Mouse (Mus musculus) G1E (cell line): ENCODE measurements around the gene Calhm2.

Experiments
- CTCF ChIP-seq: IDR thresholded peaks from 2 replicates; pipeline ENCODE4 v1.5.1; 2012; ENCODE audit warnings: low read depth, low read length, inconsistent platforms, mixed read lengths
- GATA1 ChIP-seq: IDR thresholded peaks from 2 replicates; pipeline ENCODE4 v1.6.1; 2012; ENCODE audit warnings: borderline replicate concordance, low read length, inconsistent platforms, mixed read lengths
- POLR2AphosphoS5 ChIP-seq: IDR thresholded peaks from 2 replicates; pipeline ENCODE4 v1.6.1; 2012; ENCODE audit warnings: low read depth, low read length, inconsistent platforms; ENCODE audit not compliant: insufficient replicate concordance
- TAL1 ChIP-seq: conservative IDR thresholded peaks from 2 replicates; pipeline ENCODE4 v1.6.1; 2012; ENCODE audit warnings: low read depth, low read length, inconsistent platforms, mixed read lengths

GRCm38 (mm10) chr19:47065860-47066259, 72.2 kb downstream of the Calhm2 start:
- TF ChIP-seq CTCF (no peak), TAL1 (no peak), GATA1 (no peak), POLR2AphosphoS5 (no peak)
